Mouse (Mus musculus): ENCODE measurements around the gene Mon2.
"Not testable (repeated sequence)": the region's sequence is repeated elsewhere in the genome, so short reads cannot be mapped to it uniquely, and the experiment has no call there.

The Mon2 gene

DNA sequence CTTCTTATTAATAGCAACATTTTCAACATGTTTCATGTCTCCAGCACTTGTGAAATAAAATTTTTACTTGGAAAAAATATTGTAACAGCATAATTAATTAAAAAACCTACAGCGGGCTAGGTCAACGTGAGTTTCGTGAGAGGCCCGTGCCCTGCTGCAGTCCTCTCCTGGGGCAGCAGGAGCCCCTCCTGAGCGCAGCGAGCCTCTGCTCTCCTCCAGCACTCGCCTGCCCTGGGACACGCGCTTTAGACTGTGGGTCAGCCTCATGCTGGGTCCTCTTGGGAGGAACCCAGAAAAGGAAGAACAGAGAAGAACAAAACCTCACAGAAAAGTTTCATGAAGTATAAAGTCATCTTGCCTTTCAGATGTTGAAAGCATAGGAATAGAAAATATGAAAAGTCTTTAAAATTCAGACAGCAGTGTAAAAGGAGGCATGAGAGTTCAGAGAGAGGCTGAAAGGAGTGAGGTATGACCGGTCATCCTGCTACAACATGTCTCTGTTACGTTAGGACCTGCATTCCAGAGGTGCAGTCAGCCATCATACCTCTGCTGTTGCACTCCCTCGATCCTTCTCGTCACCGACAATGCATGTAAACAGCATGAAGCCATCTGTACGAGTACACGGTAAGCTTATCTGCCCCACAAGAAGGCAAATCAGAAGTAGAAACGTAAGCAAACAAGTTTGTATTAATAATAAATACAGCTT lies 81.8 kb downstream of the Mon2 start:
- no peak for DNase-seq (ENCODE audit: low spot score in 2 of 2)

GRCm38 (mm10) chr10:122991648-122992047 lies 84.7 kb downstream of the Mon2 start:
- DNase-seq (ENCODE audit: low spot score in 2 of 2): no peak

GRCm38 (mm10) chr10:122991053-122991452 lies 85.3 kb downstream of the Mon2 start:
- DNase-seq (ENCODE audit: low spot score in 2 of 2): no peak

- no peak for DNase-seq (ENCODE audit: low spot score in 2 of 2)
These were observed 85.7 kb downstream of the Mon2 start for GRCm38 (mm10) chr10:122990606-122991005.

GRCm38 (mm10) chr10:122989916-122990315 lies 86.4 kb downstream of the Mon2 start:
- no peak for DNase-seq (ENCODE audit: low spot score in 2 of 2)

- no peak for DNase-seq (ENCODE audit: low spot score in 2 of 2)
These were observed 87.9 kb downstream of the Mon2 start for GRCm38 (mm10) chr10:122988372-122988771.

DNA sequence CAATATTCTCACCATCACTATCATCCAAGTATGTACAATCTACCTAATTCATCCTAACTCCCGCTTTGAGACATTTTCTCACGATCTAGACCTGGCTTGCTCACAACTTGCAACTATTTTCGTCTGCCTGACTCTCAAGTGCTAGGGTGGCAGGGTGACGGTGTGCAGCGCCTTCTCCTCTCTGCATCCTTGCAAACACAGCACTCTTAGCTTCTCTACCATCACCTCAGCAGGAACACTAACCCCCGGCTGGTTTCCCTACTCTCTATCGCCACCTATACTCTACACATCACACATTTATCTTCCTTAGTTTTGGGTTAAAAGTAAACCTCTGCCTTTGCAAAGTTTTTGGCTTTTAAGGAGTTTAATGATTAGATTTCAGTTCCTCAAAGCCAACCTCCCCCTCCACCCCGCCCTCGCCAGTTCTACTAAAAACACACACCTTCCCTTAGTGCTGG lies 88.6 kb downstream of the Mon2 start:
- DNase-seq (ENCODE audit: low spot score in 2 of 2): peak; percentile 52 to 74

DNA sequence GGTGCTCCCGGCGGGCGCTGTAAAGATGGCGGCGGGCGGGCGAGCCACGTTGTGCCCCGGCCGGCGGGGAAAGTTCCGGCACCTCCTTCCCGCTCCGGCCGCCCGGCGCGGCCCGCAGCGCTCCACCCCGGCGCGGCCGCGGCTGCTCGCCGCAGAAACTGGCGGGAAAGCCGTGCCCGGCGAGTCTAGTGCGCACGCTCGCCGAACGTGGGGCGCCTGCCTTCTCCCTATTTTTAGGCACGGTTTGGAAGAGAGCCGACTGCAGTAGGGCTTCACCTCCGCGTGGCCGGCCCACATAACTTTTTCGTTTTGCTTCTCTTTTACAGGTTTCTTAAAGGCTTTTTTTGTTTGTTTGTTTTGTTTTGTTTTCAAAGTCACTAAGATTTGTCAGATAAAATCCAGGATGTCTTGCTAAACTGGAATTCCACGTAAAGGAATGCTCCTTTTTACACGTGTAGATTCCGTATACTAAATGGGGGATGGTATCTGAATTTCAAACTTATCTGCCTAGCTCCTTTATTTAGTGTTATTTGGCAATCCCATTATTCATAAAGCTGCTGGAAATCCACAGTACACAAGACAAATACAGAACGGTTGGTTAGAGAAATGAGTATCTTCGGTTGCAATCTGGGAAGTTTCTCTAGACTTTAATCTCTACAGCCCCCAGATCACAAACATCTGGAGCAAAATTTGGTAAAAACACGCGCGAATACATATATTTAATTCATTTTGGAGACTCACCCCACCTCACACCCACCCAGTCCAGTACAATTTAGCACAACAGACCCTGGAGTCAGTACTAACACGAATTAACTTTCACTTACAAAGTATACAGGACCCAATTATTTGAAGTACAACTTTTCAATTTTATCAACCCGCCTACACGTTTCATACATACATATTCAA lies 89.7 kb downstream of the Mon2 start:
- DNase-seq (ENCODE audit: low spot score in 2 of 2): peak; percentile 82 to 88

DNA sequence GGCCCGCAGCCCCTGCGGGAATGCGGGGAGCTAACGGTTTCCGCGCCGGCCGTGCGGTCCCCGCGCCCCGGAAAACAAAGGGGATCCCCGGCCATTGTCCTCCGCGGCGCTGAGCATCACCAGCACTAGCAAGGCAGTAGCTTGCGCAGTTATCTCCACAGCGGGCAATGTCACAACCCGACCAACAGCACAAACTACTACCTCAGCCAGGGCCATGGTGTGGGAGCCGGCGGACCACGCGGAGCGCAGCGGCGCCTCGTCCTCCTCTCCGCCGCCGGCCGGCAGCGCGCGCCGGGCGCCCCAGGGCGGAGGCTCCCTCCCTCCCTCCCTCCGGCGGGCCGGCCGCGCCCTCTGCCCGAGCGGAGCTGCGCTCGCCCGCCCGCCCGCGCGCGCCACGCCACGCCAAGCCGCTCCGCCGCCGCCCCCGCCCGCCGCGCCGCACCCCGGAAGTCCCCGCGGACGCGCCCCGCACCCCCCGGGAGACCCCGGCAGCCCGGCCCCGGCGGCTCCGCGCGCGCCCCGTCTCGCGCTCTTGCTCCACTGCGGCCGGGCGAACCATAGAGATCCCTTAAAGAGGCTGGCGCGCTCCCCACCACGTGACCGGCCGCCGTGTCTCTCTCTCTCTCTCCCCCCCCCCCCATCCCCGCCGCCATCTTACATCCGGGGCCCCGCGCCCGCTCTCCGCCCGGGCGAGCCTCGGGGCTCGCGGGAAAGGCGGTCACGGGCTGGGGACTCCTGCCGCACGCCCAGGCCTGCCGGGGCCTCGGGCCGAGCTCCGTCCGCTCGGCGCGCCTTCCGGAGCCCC lies 90.6 kb downstream of the Mon2 start:
- peak; percentile 75 to 90 for DNase-seq (ENCODE audit: low spot score in 2 of 2)

- DNase-seq (ENCODE audit: low spot score in 2 of 2): peak; percentile 68 to 85
These were observed 91.1 kb downstream of the Mon2 start for GRCm38 (mm10) chr10:122985252-122985514.

DNA sequence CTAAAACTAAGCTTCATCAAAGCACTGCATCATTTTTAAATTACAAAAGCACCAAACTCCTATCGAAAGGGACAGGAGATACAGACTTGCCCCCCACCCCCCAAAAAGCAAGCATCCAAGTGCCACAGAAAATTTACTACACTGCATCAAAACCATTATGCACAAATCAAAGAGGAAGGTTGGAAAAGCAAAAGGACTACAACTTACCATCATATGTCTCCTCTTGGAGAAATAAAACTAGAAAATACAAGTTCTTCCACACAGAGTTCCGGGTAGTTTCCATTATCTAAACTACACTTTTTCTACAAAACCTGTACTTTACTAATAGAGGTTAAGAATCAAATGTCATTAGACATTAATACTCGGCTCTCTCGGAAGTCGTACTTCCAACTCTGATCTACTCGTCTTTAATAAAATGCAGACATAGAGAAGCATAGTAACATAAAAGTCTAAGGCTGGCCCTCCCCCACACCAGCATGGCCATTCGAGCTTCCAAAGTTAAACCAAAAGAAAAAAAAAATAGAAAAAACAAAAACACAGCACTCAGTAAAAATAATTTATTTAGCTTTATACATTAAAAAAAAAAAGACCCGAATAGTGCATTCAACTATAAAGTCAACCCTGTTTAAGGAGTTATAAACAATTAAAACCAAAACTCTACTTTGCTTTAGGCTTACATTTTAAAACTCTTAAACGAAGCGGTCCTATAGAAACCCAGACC lies 91.6 kb downstream of the Mon2 start:
- DNase-seq (ENCODE audit: low spot score in 2 of 2): no peak

DNA sequence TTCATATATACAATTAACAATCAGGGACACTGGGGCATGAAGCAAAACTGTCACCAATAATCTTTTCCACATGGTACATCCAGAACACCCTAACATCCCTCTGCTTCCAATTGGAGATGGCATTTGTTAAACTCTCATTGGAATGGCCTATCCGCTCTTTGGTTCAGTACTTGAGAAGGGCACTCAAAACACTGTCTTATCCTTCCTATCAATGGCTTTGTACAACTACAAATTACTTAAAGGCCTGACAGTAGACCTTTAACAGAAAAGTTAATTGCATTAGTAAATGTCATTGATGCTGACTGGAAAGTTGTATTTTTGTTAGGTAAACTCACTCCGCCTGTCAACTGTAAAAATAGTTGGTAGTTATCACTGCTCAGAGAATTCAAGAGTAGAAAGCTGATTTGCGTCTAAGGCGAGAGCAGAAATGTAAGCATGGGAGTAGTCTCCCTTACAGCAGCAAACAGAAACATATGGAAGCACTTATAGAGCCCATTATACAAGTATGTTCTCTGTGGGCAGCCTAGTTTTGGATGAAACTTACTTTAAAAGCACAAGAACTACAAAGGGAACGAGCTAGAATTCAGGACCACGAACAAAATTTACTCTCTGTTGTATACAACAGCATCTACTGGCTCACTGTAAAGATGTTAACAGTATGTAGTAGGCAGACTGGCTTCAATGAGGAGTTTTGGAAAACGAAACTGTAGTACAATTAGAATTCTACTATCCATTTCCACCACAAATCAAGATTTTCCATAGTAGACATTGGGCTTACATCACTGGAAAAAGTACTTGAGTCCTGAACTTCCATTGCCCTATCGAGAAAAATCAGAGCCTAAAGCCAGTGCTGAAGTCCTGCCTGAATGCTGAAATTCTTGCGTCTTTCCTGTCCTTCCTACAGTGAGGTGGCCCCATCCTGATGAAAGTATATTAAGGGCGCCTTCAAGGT lies 92.5 kb downstream of the Mon2 start:
- DNase-seq (ENCODE audit: low spot score in 2 of 2): no peak

DNA sequence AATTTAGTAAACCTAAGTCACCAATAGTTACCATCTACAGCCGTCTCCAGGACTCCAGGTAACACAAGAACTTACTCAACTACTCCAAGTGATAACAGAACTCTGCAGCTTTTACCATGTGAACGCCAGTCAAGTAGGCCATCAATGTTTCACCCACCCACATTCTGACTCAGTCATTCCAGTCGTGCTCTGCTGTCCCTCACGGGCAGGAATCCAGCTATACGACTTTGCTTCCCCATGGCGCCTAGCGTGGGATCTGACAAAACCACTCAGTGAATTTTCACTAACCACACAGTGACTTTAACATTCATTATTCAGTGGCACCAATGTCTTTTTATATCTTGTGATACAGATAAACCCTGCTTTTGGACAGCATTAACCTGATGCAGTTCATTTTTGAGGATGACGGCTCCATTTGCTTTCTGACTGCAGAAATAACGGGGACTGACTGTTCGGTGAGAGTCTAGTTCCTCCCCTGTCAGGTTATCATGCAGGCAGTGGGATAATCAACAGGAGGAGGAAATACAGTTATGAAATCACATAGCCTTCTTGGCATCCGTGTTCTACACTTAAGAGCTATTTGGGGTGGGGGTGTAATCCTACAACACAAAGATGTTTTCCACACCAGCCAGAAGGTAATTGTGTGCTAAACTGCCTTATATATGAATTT lies 93.3 kb downstream of the Mon2 start:
- no peak for DNase-seq (ENCODE audit: low spot score in 2 of 2)

DNA sequence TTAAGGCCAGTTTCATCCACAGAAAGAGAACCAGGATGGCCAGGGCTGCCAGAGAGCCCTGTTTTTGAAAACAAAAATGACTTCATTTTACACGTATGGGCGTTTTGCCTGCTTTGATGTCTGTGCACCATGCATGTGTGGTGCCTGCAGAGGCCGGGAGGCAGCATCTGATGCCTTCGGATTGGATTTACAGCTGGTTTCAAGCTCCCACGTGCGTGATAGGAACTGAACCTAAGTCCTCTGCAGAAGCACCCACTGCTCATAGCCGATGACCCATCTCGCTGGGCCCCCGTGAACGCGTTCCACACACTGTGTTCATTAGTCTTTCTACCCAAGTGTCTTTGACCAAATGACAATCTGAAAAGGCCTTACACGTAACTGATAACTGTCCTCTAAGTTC lies 96.2 kb downstream of the Mon2 start:
- no peak for DNase-seq (ENCODE audit: low spot score in 2 of 2)

DNA sequence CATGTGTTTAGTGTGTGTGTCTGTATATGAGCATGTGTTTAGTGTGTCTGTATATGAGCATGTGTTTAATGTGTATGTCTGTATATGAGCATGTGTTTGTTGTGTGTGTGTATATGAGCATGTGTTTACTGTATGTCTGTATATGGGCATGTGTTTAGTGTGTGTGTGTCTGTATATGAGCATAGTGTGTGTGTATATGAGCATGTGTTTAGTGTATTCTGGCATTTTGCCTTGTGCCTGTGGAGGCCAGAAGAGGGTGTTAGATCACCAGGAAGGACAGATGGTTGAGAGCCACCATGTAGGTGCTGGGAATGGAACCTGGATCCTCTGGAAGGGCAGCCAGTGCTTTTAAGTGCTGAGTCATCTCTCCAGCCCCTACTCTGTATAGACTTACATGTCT lies 96.9 kb downstream of the Mon2 start:
- DNase-seq (ENCODE audit: low spot score in 2 of 2): no peak

- no peak for DNase-seq (ENCODE audit: low spot score in 2 of 2)
These were observed 100.3 kb downstream of the Mon2 start for GRCm38 (mm10) chr10:122976038-122976437.

- no peak for DNase-seq (ENCODE audit: low spot score in 2 of 2)
These were observed 103.1 kb downstream of the Mon2 start for GRCm38 (mm10) chr10:122973241-122973640.

- DNase-seq (ENCODE audit: low spot score in 2 of 2): no peak
These were observed 106.1 kb downstream of the Mon2 start for GRCm38 (mm10) chr10:122970188-122970587.

GRCm38 (mm10) chr10:122966421-122966820 lies 109.9 kb downstream of the Mon2 start:
- DNase-seq (ENCODE audit: low spot score in 2 of 2): no peak

DNA sequence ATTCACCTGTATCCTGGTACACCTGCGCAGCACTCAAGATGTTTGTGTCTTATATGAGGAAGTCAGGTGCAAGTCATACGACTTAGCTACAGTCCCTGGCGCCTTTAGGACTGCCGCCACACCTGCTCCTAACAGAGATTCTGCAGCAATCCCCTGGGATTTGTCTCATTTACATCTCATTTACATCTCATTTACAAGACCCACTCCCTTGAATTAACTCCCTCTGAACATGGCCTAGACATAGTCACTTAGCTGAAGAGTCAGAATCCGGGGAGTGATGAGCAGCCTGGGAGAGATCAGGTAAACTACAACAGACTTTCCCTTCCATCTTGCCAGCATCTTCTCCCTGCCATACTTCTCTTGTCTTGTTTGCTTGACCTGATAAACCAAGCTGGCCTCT lies 110.7 kb downstream of the Mon2 start:
- not testable (repeated sequence) for DNase-seq (ENCODE audit: low spot score in 2 of 2)

Data from spleen, postnatal 4 days (tissue).